Mouse (Mus musculus) kidney, postnatal 0 days (tissue): ENCODE measurements around the gene Wfdc21. TPM values are rescaled to one million over a fixed set of nuclear protein-coding genes. Genes with fewer than 3 reads are reported as not detected.

Source experiments
- ATAC-seq: fragments of 200-750 bp; cut with Nextera tagmentation; replicated peaks from 2 replicates; pipeline ENCODE4 v1.8.0; 2017; ENCODE audit warnings: low read depth, moderate number of reproducible peaks, moderate TSS enrichment, moderate library complexity; ENCODE audit not compliant: low FRiP score
- DNase-seq: peaks from one replicate; pipeline ENCODE4 v3.0.0-alpha.2; 2016; ENCODE audit warnings: low spot score
- H3K27ac ChIP-seq: fragments of 300-500 bp; sonication (generic); 2 replicates; pipeline ENCODE4 v1.5.1; 2014; ENCODE audit warnings: mild to moderate bottlenecking
- H3K27me3 ChIP-seq: fragments of 300-500 bp; sonication (generic); 2 replicates; pipeline ENCODE4 v1.6.1; 2014; ENCODE audit warnings: low read length, mixed read lengths; ENCODE audit not compliant: insufficient read depth
- H3K36me3 ChIP-seq: fragments of 300-500 bp; sonication (generic); 2 replicates; pipeline ENCODE4 v1.6.1; 2014; ENCODE audit warnings: low read length, mixed read lengths; ENCODE audit not compliant: insufficient read depth
- H3K4me1 ChIP-seq: fragments of 300-500 bp; sonication (generic); replicated peaks from 2 replicates; pipeline ENCODE4 v1.6.1; 2014; ENCODE audit warnings: antibody characterized with exemption, low read length, mixed read lengths; ENCODE audit not compliant: insufficient read depth
- H3K4me2 ChIP-seq: fragments of 300-500 bp; sonication (generic); 2 replicates; pipeline ENCODE4 v1.6.1; 2014; ENCODE audit warnings: mild to moderate bottlenecking, low read length, moderate library complexity, mixed read lengths
- H3K4me3 ChIP-seq: fragments of 300-500 bp; sonication (generic); replicated peaks from 2 replicates; pipeline ENCODE4 v1.5.1; 2014; ENCODE audit warnings: low read depth, low read length
- H3K9ac ChIP-seq: fragments of 300-500 bp; sonication (generic); 2 replicates; pipeline ENCODE4 v1.6.1; 2014; ENCODE audit warnings: low read depth, low read length
- H3K9me3 ChIP-seq: fragments of 300-500 bp; sonication (generic); replicated peaks from 2 replicates; pipeline ENCODE4 v1.6.1; 2016; ENCODE audit warnings: low read length, inconsistent platforms, mixed read lengths
- CTCF ChIP-seq: IDR thresholded peaks from 2 replicates; pipeline ENCODE4 v1.5.1; 2016; ENCODE audit warnings: antibody characterized with exemption, low read depth, mild to moderate bottlenecking, moderate library complexity
- WGBS: fragments of 180-500 bp; shearing (Covaris S2); extraction: QIAGEN DNeasy Blood & Tissue Kit; methylation state at CpG from one replicate; pipeline ENCODE4 v1.1.7; 2014; 5-methylcytosine and 5-hydroxymethylcytosine counted together
- polyA plus RNA-seq: library from polyadenylated mRNA; unstranded; fragments of >200 nt; fragmentation: Nextera tagmentation; extraction: Ambion mirVana; gene quantifications from 2 replicates; pipeline ENCODE4 v1.2.1, GENCODE M21; 2015

The Wfdc21 gene
- polyA plus RNA-seq, result 1.5 and 1.7 TPM in 2 replicates

DNA sequence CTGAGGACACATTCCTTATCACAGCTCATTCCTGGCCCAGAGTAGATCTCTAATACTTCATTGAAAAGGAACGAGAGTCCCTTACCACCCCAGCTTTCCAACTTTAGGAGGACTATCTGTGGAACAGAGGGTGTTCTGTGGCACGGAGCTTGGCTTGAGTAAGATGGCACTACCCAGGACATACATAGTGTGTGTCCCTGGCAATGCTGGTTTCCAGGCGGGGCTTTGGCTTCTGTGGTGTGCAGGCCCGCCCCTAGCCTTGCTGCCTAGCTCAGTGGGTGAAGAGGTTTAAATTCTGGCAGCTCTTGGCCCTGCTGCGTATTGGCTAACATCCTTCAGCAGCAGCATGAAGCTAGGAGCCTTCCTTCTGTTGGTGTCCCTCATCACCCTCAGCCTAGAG lies at the start of gene Wfdc21:
Wfdc21 (plus strand) TSS at position 260 of the 400 bp plus-strand sequence.
- Histone ChIP-seq H3K36me3 (no peaks in the 10 kb centered on the region), H3K27ac (no peak within 1 kb of the TSS), H3K4me3 (no peak within 1 kb of the TSS), H3K4me1 (no peaks in the 10 kb centered on the region), H3K27me3 (no peaks in the 10 kb centered on the region), H3K9me3 (no peaks in the 10 kb centered on the region), H3K4me2 (no peak within 1 kb of the TSS), H3K9ac (no peak within 1 kb of the TSS)
- no peak for ATAC-seq
- no peak for DNase-seq
- TF ChIP-seq CTCF, result no peak
- WGBS, result 82% methylated on average over 5 of the region's 5 CpGs

DNA sequence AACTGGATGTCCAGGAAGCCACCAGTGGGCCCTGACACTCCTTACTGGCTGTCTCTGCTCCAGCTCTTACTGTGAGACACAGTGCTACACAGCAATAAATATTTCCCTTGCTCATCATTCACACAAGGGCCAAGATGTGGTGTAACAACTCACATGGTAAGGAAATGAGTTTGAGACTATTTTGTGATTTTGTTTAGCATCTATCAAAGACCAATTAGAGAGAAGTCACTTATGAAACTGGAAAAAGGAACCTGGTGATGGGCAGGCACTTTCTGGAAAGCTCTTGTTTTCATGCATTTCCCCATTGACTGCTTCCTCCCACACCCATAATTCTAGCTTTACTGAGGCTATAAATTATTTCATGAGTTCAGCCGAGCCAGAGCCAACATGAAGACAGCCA lies 43.0 kb upstream of the Wfdc21 start, which contains the start of gene Wfdc17:
Wfdc17 (plus strand) TSS at position 287 of the 400 bp plus-strand sequence.
- Histone ChIP-seq H3K27ac (no peak within 1 kb of the TSS), H3K4me2 (no peak within 1 kb of the TSS), H3K4me3 (no peak within 1 kb of the TSS), H3K4me1 (no peaks in the 10 kb centered on the region), H3K36me3 (no peaks in the 10 kb centered on the region), H3K9me3 (no peaks in the 10 kb centered on the region), H3K9ac (no peak within 1 kb of the TSS), H3K27me3 (no peaks in the 10 kb centered on the region)
- DNase-seq, result no peak
- WGBS, result 5% methylated on average over 1 of the region's 1 CpGs
- no peak for TF ChIP-seq CTCF
- no peak for ATAC-seq

- no peak within 1 kb of the TSS for H3K4me2 ChIP-seq
- H3K4me1 ChIP-seq, result no peaks in the 10 kb centered on the region
- no peaks in the 10 kb centered on the region for H3K27me3 ChIP-seq
- 58% methylated on average over 4 of the region's 4 CpGs for WGBS
- H3K4me3 ChIP-seq, result no peak within 1 kb of the TSS
- H3K9me3 ChIP-seq, result no peaks in the 10 kb centered on the region
- DNase-seq (no peak), ATAC-seq (no peak)
- H3K27ac ChIP-seq, result no peak within 1 kb of the TSS
- no peak within 1 kb of the TSS for H3K9ac ChIP-seq
- H3K36me3 ChIP-seq, result no peaks in the 10 kb centered on the region
- TF ChIP-seq CTCF, result no peak
These were observed 38.0 kb upstream of the Wfdc21 start, which contains the start of gene Wfdc18 for GRCm38 (mm10) chr11:83708715-83709114. Wfdc18 (plus strand) TSS chr11:83709015.

- Histone ChIP-seq H3K36me3 (no peaks in the 10 kb centered on the region), H3K9ac (no peak overlapping the region), H3K27ac (no peak overlapping the region), H3K27me3 (no peaks in the 10 kb centered on the region), H3K4me3 (no peak overlapping the region), H3K9me3 (no peaks in the 10 kb centered on the region), H3K4me2 (no peak overlapping the region), H3K4me1 (no peaks in the 10 kb centered on the region)
- DNase-seq (no peak), ATAC-seq (no peak)
- WGBS, result 66% methylated on average over 5 of the region's 5 CpGs
- TF ChIP-seq CTCF, result no peak
These were observed 37.1 kb upstream of the Wfdc21 start for GRCm38 (mm10) chr11:83709683-83710082.

GRCm38 (mm10) chr11:83712671-83713070 lies 34.1 kb upstream of the Wfdc21 start:
- no peaks in the 10 kb centered on the region for H3K9me3 ChIP-seq
- no peak overlapping the region for H3K4me2 ChIP-seq
- H3K9ac ChIP-seq, result no peak overlapping the region
- DNase-seq (no peak), ATAC-seq (no peak)
- 76% methylated on average over 1 of the region's 1 CpGs for WGBS
- no peaks in the 10 kb centered on the region for H3K36me3 ChIP-seq
- H3K27me3 ChIP-seq, result no peaks in the 10 kb centered on the region
- H3K4me3 ChIP-seq, result no peak overlapping the region
- no peak for TF ChIP-seq CTCF
- H3K27ac ChIP-seq, result no peak overlapping the region
- H3K4me1 ChIP-seq, result no peaks in the 10 kb centered on the region

- no peaks in the 10 kb centered on the region for H3K9me3 ChIP-seq
- H3K9ac ChIP-seq, result no peak overlapping the region
- H3K4me3 ChIP-seq, result no peak overlapping the region
- ATAC-seq (no peak), DNase-seq (no peak)
- H3K4me2 ChIP-seq, result no peak overlapping the region
- no peak overlapping the region for H3K27ac ChIP-seq
- no peaks in the 10 kb centered on the region for H3K4me1 ChIP-seq
- no peaks in the 10 kb centered on the region for H3K36me3 ChIP-seq
- 80% methylated on average over 2 of the region's 2 CpGs for WGBS
- no peak for TF ChIP-seq CTCF
- H3K27me3 ChIP-seq, result no peaks in the 10 kb centered on the region
These were observed 32.8 kb upstream of the Wfdc21 start for GRCm38 (mm10) chr11:83713925-83714324.

GRCm38 (mm10) chr11:83717042-83717665 lies 29.6 kb upstream of the Wfdc21 start:
- Histone ChIP-seq H3K27me3 (no peaks in the 10 kb centered on the region), H3K4me3 (no peak overlapping the region), H3K9ac (no peak overlapping the region), H3K9me3 (no peaks in the 10 kb centered on the region), H3K4me2 (no peak overlapping the region), H3K36me3 (no peaks in the 10 kb centered on the region), H3K27ac (no peak overlapping the region), H3K4me1 (no peaks in the 10 kb centered on the region)
- no peak for TF ChIP-seq CTCF
- 87% methylated on average over 6 of the region's 6 CpGs for WGBS
- DNase-seq (no peak), ATAC-seq (no peak)
